Mouse (Mus musculus) bone marrow, adult 2 months (tissue): ENCODE data around the gene Grm6.

Source experiments
- CTCF ChIP-seq: fragments of 200-500 bp; IDR thresholded peaks from 2 replicates; pipeline ENCODE4 v1.5.1; 2011; ENCODE audit warnings: low read length, control low read depth; ENCODE audit not compliant: control insufficient read depth, insufficient read depth
- POLR2A ChIP-seq: fragments of 200-500 bp; IDR thresholded peaks from 2 replicates; pipeline ENCODE4 v1.6.1; 2011; ENCODE audit warnings: low read depth, mild to moderate bottlenecking, control low read depth, low read length, borderline replicate concordance; ENCODE audit not compliant: control insufficient read depth

DNA sequence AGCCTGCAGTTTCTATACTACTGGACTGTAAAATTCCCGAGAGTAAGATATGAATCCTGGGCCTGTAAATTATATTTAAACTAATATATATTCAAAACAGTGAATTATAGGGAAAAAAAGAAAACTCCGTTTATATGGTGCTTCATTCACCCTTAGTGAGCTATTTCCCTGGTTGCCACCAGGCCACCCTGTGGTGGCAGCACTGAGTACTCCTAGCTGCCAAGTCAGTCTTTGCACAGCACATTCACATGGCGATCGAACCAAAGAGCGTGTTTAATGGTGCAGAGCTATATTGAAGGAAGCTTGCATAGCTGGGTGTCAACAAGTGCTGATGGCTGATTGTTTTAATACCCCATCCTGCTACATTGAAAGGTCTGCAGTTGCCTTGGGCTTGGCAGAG lies 3.4 kb upstream of the Grm6 start:
- TF ChIP-seq CTCF (peak; percentile 26; the same call in 1 of the 2 replicates), POLR2A (no peak)
